Mouse (Mus musculus): ENCODE data around the gene Fgfrl1. TPM values are rescaled to one million over a fixed set of nuclear protein-coding genes. Genes with fewer than 3 reads are reported as not detected.

Fgfrl1 gene
- 10.1 and 12.6 TPM in 2 replicates for polyA plus RNA-seq (2012; rRNA removed)

DNA sequence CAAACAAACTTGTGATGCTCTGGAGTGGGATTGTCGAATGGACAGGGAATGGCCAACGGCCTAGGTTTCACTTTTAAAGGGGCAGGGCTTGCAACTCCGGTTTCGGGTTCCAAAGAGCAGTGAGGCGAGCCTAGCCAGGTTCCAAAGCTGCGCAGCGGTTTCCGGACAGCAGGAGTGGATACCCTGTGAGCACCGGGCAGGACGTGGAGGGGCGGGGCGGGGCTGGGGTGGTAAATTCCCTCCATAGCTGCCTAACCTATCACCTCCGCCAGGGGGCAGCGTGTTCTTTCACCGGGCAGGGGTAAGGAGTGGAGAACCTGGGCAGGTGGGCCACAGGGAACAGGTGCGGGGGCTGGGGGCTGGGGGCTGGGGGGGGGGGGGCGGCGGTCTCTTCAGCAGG lies at the start of gene Fgfrl1:
Gene Fgfrl1 (plus strand): TSS at position 112 of the 400 bp plus-strand sequence.
- TF ChIP-seq POLR2A (IDR thresholded peaks at IDR 0.05; ENCODE audit: low read depth, low read length) = no peak
- TF ChIP-seq CTCF (IDR thresholded peaks at IDR 0.05; ENCODE audit: extremely low read depth, insufficient read depth, insufficient read length, insufficient replicate concordance) = peak; percentile 51; the same call in 1 of the 2 replicates
- 4% methylated on average over 18 of the region's 18 CpGs for WGBS
- peak; percentile 36 to 67 for DNase-seq (ENCODE audit: low read depth in 1 of 2, low spot score in 2 of 2)
- no peaks in the 10 kb centered on the region; the same call in 1 of the 2 replicates for H3K4me1 ChIP-seq (ENCODE audit: control insufficient read depth, insufficient read depth, insufficient read length)
- peak within 1 kb of the TSS; percentile 55 for H3K4me3 ChIP-seq (ENCODE audit: extremely low read depth, insufficient read depth, insufficient read length)
- H3K36me3 ChIP-seq (ENCODE audit: control insufficient read depth, insufficient read depth, low read length) = no peaks in the 10 kb centered on the region
- H3K27me3 ChIP-seq (ENCODE audit: control insufficient read depth, insufficient read depth, low read length) = no peaks in the 10 kb centered on the region
- no peak within 1 kb of the TSS for H3K27ac ChIP-seq (ENCODE audit: insufficient read depth, low read length)

- Histone ChIP-seq H3K4me1 (ENCODE audit: control insufficient read depth, insufficient read depth, insufficient read length) (no peaks in the 10 kb centered on the region), H3K36me3 (ENCODE audit: control insufficient read depth, insufficient read depth, low read length) (peaks cover 29% of the 10 kb centered on the region), H3K27ac (ENCODE audit: insufficient read depth, low read length) (no peak overlapping the region), H3K4me3 (ENCODE audit: extremely low read depth, insufficient read depth, insufficient read length) (no peak overlapping the region), H3K27me3 (ENCODE audit: control insufficient read depth, insufficient read depth, low read length) (no peaks in the 10 kb centered on the region)
- DNase-seq (ENCODE audit: low read depth in 1 of 2, low spot score in 2 of 2) = no peak
- TF ChIP-seq POLR2A (IDR thresholded peaks at IDR 0.05; ENCODE audit: low read depth, low read length) (no peak), CTCF (IDR thresholded peaks at IDR 0.05; ENCODE audit: extremely low read depth, insufficient read depth, insufficient read length, insufficient replicate concordance) (no peak)
- 97% methylated on average over 2 of the region's 2 CpGs for WGBS
Observed at GRCm38 (mm10) chr5:108643674-108644073, 48.5 kb upstream of the Fgfrl1 start.

DNA sequence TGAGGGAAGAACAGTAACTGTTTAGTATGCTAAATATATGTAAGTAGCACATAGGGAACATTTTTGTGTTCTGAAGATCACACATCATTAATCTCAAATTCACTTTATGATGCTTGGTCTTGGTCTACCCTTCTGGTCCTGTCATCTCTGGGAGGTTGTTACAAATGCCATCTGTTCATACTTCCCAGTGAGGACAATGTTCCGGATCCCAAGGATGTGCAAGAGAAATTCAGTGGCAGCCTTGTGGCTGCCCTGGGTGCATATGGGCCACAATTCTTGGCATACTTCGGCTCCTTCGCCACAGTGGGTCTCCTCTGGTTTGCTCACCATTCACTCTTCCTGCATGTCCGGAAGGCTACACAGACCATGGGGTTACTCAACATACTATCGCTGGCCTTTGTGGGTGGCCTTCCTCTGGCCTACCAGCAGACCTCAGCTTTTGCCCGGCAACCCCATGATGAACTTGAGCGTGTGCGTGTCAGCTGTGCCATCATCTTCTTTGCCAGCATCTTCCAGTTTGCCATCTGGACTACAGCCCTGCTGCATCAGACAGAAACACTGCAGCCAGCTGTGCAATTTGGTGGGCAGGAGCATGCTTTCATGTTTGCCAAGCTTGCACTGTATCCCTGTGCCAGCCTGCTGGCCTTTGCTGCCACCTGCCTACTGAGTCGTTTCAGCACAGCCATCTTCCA lies 46.4 kb upstream of the Fgfrl1 start:
- Histone ChIP-seq H3K36me3 (ENCODE audit: control insufficient read depth, insufficient read depth, low read length) (peaks cover 38% of the 10 kb centered on the region), H3K27me3 (ENCODE audit: control insufficient read depth, insufficient read depth, low read length) (no peaks in the 10 kb centered on the region), H3K4me3 (ENCODE audit: extremely low read depth, insufficient read depth, insufficient read length) (no peak overlapping the region), H3K27ac (ENCODE audit: insufficient read depth, low read length) (no peak overlapping the region), H3K4me1 (ENCODE audit: control insufficient read depth, insufficient read depth, insufficient read length) (no peaks in the 10 kb centered on the region)
- no peak for DNase-seq (ENCODE audit: low read depth in 1 of 2, low spot score in 2 of 2)
- 94% methylated on average over 9 of the region's 9 CpGs for WGBS
- no peak for TF ChIP-seq POLR2A (IDR thresholded peaks at IDR 0.05; ENCODE audit: low read depth, low read length)
- no peak for TF ChIP-seq CTCF (IDR thresholded peaks at IDR 0.05; ENCODE audit: extremely low read depth, insufficient read depth, insufficient read length, insufficient replicate concordance)

DNA sequence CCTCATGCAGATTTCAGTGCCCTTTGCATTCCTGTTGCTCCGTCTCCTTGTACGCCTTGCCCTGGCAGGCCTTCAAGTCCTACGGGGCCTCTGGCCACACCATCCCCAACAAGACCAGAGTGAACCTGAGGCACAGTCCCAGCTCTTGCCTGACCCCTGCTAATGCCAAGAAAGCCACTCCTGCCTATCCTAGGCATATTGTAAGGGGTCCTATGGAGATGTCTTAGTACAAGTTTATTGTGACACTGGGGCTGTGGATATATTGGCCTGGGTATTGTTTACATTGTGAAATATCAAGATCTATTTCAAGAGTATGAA lies 45.9 kb upstream of the Fgfrl1 start:
- Histone ChIP-seq H3K36me3 (ENCODE audit: control insufficient read depth, insufficient read depth, low read length) (peaks cover 38% of the 10 kb centered on the region), H3K27me3 (ENCODE audit: control insufficient read depth, insufficient read depth, low read length) (no peaks in the 10 kb centered on the region), H3K27ac (ENCODE audit: insufficient read depth, low read length) (no peak overlapping the region), H3K4me1 (ENCODE audit: control insufficient read depth, insufficient read depth, insufficient read length) (no peaks in the 10 kb centered on the region), H3K4me3 (ENCODE audit: extremely low read depth, insufficient read depth, insufficient read length) (no peak overlapping the region)
- no peak for TF ChIP-seq CTCF (IDR thresholded peaks at IDR 0.05; ENCODE audit: extremely low read depth, insufficient read depth, insufficient read length, insufficient replicate concordance)
- no peak for TF ChIP-seq POLR2A (IDR thresholded peaks at IDR 0.05; ENCODE audit: low read depth, low read length)
- 97% methylated on average over 3 of the region's 3 CpGs for WGBS
- DNase-seq (ENCODE audit: low read depth in 1 of 2, low spot score in 2 of 2) = no peak

DNA sequence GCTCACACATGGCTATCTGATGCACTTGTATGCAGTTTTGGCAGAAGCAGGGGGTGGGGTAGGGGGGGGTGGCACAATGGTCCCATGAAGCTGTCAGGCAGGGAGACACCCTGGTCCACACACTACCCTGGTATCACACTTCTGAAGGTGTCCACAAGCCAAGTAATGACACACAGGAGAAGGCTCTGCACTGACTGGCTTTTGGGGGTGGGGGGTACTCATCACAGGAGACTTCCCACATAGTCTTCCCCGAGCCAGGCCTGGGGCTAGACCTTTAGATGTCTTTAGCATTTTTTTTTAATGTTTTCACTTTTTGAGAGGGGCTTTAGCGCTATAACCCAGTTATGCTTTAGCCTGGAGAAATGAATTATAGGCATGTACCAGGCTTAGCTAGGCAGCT lies 44.9 kb upstream of the Fgfrl1 start:
- Histone ChIP-seq H3K4me3 (ENCODE audit: extremely low read depth, insufficient read depth, insufficient read length) (no peak overlapping the region), H3K27me3 (ENCODE audit: control insufficient read depth, insufficient read depth, low read length) (no peaks in the 10 kb centered on the region), H3K4me1 (ENCODE audit: control insufficient read depth, insufficient read depth, insufficient read length) (no peaks in the 10 kb centered on the region), H3K36me3 (ENCODE audit: control insufficient read depth, insufficient read depth, low read length) (peaks cover 34% of the 10 kb centered on the region), H3K27ac (ENCODE audit: insufficient read depth, low read length) (no peak overlapping the region)
- DNase-seq (ENCODE audit: low read depth in 1 of 2, low spot score in 2 of 2) = no peak
- 89% methylated on average over 2 of the region's 2 CpGs for WGBS
- TF ChIP-seq CTCF (IDR thresholded peaks at IDR 0.05; ENCODE audit: extremely low read depth, insufficient read depth, insufficient read length, insufficient replicate concordance) (no peak), POLR2A (IDR thresholded peaks at IDR 0.05; ENCODE audit: low read depth, low read length) (no peak)

GRCm38 (mm10) chr5:108647820-108648465 lies 44.2 kb upstream of the Fgfrl1 start:
- H3K4me3 ChIP-seq (ENCODE audit: extremely low read depth, insufficient read depth, insufficient read length) = no peak overlapping the region
- whole genome bisulfite sequencing = 97% methylated on average over 2 of the region's 2 CpGs
- no peak overlapping the region for H3K27ac ChIP-seq (ENCODE audit: insufficient read depth, low read length)
- no peaks in the 10 kb centered on the region for H3K27me3 ChIP-seq (ENCODE audit: control insufficient read depth, insufficient read depth, low read length)
- TF ChIP-seq POLR2A (IDR thresholded peaks at IDR 0.05; ENCODE audit: low read depth, low read length) = no peak
- no peak for TF ChIP-seq CTCF (IDR thresholded peaks at IDR 0.05; ENCODE audit: extremely low read depth, insufficient read depth, insufficient read length, insufficient replicate concordance)
- peaks cover 35% of the 10 kb centered on the region for H3K36me3 ChIP-seq (ENCODE audit: control insufficient read depth, insufficient read depth, low read length)
- no peaks in the 10 kb centered on the region for H3K4me1 ChIP-seq (ENCODE audit: control insufficient read depth, insufficient read depth, insufficient read length)
- DNase-seq (ENCODE audit: low read depth in 1 of 2, low spot score in 2 of 2) = no peak
